Mouse (Mus musculus) lung, postnatal 4 days (tissue): ENCODE measurements around the gene Kcnj10.

ENCODE experiments used
- DNase-seq, 2 experiments: peaks; one replicate each; pipeline ENCODE4 v3.0.0; 2021

Kcnj10 gene

GRCm38 (mm10) chr1:172387246-172387645 lies 46.2 kb downstream of the Kcnj10 start:
- DNase-seq: no peak

GRCm38 (mm10) chr1:172390769-172391168 lies 49.8 kb downstream of the Kcnj10 start:
- DNase-seq: no peak

- no peak for DNase-seq
Observed at GRCm38 (mm10) chr1:172391807-172392581, 51.0 kb downstream of the Kcnj10 start.

GRCm38 (mm10) chr1:172392643-172393170 lies 51.7 kb downstream of the Kcnj10 start:
- DNase-seq: no peak

- no peak for DNase-seq
Observed at GRCm38 (mm10) chr1:172393739-172394138, 52.7 kb downstream of the Kcnj10 start.

GRCm38 (mm10) chr1:172396996-172397752 lies 56.2 kb downstream of the Kcnj10 start:
- DNase-seq: no peak

GRCm38 (mm10) chr1:172406077-172406706 lies 65.2 kb downstream of the Kcnj10 start:
- no peak for DNase-seq

- peak in 1 of 2 experiments; percentile 22 for DNase-seq
Observed at GRCm38 (mm10) chr1:172408996-172409395, 68.0 kb downstream of the Kcnj10 start.

GRCm38 (mm10) chr1:172409431-172409830 lies 68.4 kb downstream of the Kcnj10 start:
- DNase-seq: no peak

GRCm38 (mm10) chr1:172410806-172411205 lies 69.8 kb downstream of the Kcnj10 start:
- DNase-seq: peak; percentile 47 to 77

GRCm38 (mm10) chr1:172412204-172412603 lies 71.2 kb downstream of the Kcnj10 start:
- peak; percentile 62 to 81 for DNase-seq

GRCm38 (mm10) chr1:172413491-172414230 lies 72.7 kb downstream of the Kcnj10 start:
- DNase-seq: no peak

- no peak for DNase-seq
Observed at GRCm38 (mm10) chr1:172414231-172414585, 73.2 kb downstream of the Kcnj10 start.

GRCm38 (mm10) chr1:172415061-172415460 lies 74.1 kb downstream of the Kcnj10 start:
- DNase-seq: no peak

- DNase-seq: no peak
Observed at GRCm38 (mm10) chr1:172418173-172418572, 77.2 kb downstream of the Kcnj10 start.

- no peak for DNase-seq
Observed at GRCm38 (mm10) chr1:172418642-172419041, 77.6 kb downstream of the Kcnj10 start.

- DNase-seq: no peak
Observed at GRCm38 (mm10) chr1:172420181-172420580, 79.2 kb downstream of the Kcnj10 start.

GRCm38 (mm10) chr1:172423393-172423792 lies 82.4 kb downstream of the Kcnj10 start:
- DNase-seq: peak in 1 of 2 experiments; percentile 22
